9 mouse cellular contexts compared by ENCODE assay signal in the genomic region with DNA sequence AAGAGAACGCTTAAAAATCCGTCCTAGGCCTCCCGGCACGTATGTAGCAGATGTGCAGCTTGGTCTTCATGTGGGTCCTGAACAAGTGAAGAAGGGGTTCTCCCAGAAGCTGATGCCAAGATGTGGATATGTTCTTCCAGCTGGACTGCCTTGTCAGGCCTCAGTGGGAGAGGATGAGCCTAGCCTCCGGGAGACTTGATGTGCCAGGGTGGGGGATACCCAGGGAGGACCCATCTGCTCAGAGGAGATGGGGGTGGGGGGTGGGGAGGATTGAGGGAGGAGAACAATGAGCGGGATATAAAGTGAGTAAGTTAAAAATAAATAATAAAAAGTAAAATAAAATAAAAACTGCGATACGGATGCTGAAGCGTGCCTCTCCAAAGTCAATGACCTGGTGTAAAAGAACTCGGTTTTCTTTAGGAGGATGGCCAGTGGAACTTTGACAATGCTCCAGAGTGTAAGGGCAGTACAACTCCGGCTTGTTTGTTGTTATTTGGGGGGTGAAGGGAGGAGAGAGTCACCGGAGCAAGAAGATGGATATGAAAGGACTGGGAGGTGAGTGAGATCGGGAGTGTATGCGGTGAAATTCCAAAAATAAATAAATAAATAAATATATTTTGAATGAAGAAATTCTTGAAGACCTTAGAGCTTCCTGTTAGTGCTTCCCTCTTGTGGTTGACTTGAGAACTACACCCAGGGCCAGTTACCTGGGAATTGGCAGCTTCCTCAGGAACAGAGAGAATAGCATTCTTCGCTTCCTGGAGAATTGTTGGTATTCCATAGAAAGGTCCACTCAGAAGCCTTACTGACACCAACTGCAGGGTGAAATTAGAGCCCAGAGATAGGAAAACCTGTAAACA.
DNase-seq lines count a peak whose midpoint lies in the region; ATAC-seq and TF ChIP-seq lines count a peak whose summit lies in the region.
"Had no signal": no experiment of that assay in that cellular context is flagged by ENCODE, and none has a peak within 500 bp of the region (broad histone marks: within the 10 kb centered on the region; RNA-seq: fewer than 3 reads in every experiment).

No protein-coding gene starts in this region.

- H3K9me3 ChIP-seq in intestine, embryonic 14.5 days (ENCODE audit: control insufficient read depth, low read length): no peaks in the 10 kb centered on the region
- no peaks in the 10 kb centered on the region for H3K9me3 ChIP-seq in intestine, embryonic 16.5 days (ENCODE audit: control insufficient read depth, low read length)
- no peaks in the 10 kb centered on the region for H3K9me3 ChIP-seq in MEL (replicated peaks; ENCODE audit: insufficient read depth, low read length)
- H3K9me3 ChIP-seq in midbrain, embryonic 13.5 days: no peaks in the 10 kb centered on the region
- H3K9me3 ChIP-seq: liver, embryonic 13.5 days had no signal

- no peaks in the 10 kb centered on the region for H3K4me1 ChIP-seq in intestine, embryonic 14.5 days (replicated peaks; ENCODE audit: control insufficient read depth, insufficient read depth, low read length)
- H3K4me1 ChIP-seq in intestine, embryonic 16.5 days (ENCODE audit: control insufficient read depth, insufficient read depth, low read length): no peaks in the 10 kb centered on the region
- no peaks in the 10 kb centered on the region for H3K4me1 ChIP-seq in MEL (ENCODE audit: control insufficient read depth in 1 of 2, insufficient read depth in 2 of 2, low read length in 2 of 2)
- no peaks in the 10 kb centered on the region for H3K4me1 ChIP-seq in midbrain, embryonic 13.5 days (replicated peaks)
- H3K4me1 ChIP-seq: liver, embryonic 13.5 days had no signal

- no peak for TF ChIP-seq EP300 in MEL (IDR thresholded peaks at IDR 0.05; ENCODE audit: low read depth in 1 of 2, low read length in 2 of 2)

- no peak overlapping the region for H3K4me2 ChIP-seq in intestine, embryonic 14.5 days (ENCODE audit: low read length)
- H3K4me2 ChIP-seq in intestine, embryonic 16.5 days (ENCODE audit: low read depth, low read length): no peak overlapping the region
- no peak overlapping the region for H3K4me2 ChIP-seq in midbrain, embryonic 13.5 days (replicated peaks)
- H3K4me2 ChIP-seq: liver, embryonic 13.5 days had no signal

- TF ChIP-seq RAD21 in MEL (IDR thresholded peaks at IDR 0.05; ENCODE audit: low read depth, low read length): peak; percentile 52

- no peak for TF ChIP-seq POLR2A in MEL (IDR thresholded peaks at IDR 0.05; ENCODE audit: control insufficient read depth in 1 of 2, insufficient read depth in 1 of 2, low read depth in 1 of 2, low read length in 2 of 2, poor library complexity in 1 of 2)

- peak; percentile 81 for DNase-seq in intestine, embryonic 14.5 days (ENCODE audit: low spot score)
- DNase-seq in MEL (ENCODE audit: low read depth, low spot score): peak; percentile 59
- peak; percentile 23 for DNase-seq in cerebellum, adult 9-11 months
- peak; percentile 13 for DNase-seq in gastrocnemius, postnatal 14 days
- DNase-seq in layer of hippocampus, postnatal 25 days (ENCODE audit: extremely low spot score in 1 of 2, low spot score in 1 of 2): peak; percentile 20 to 68
- peak; percentile 25 for DNase-seq in thymus, postnatal 0 days (ENCODE audit: low spot score)
- DNase-seq: liver, embryonic 13.5 days had no signal

- H3K9ac ChIP-seq in intestine, embryonic 14.5 days (ENCODE audit: low read length): no peak overlapping the region
- no peak overlapping the region for H3K9ac ChIP-seq in intestine, embryonic 16.5 days (ENCODE audit: low read depth, low read length)
- H3K9ac ChIP-seq in MEL (ENCODE audit: control insufficient read depth, low read depth, low read length, poor library complexity, severe bottlenecking): no peak overlapping the region
- no peak overlapping the region for H3K9ac ChIP-seq in midbrain, embryonic 13.5 days (replicated peaks)
- H3K9ac ChIP-seq: liver, embryonic 13.5 days had no signal

- peak; percentile 56 to 83 (median 67) for TF ChIP-seq CTCF in MEL (IDR thresholded peaks at IDR 0.05 in 2 of 3, conservative IDR thresholded peaks at IDR 0.05 in 1 of 3; ENCODE audit: control insufficient read depth in 1 of 3, insufficient read depth in 1 of 3, low read depth in 2 of 3, low read length in 3 of 3, poor library complexity in 1 of 3, severe bottlenecking in 1 of 3)

- WGBS in intestine, embryonic 14.5 days: 75% methylated on average over 15 of the region's 15 CpGs
- WGBS in intestine, embryonic 16.5 days: 67% methylated on average over 15 of the region's 15 CpGs
- WGBS in midbrain, embryonic 13.5 days: 77% methylated on average over 15 of the region's 15 CpGs

- H3K79me2 ChIP-seq in MEL (ENCODE audit: control insufficient read depth, insufficient read depth, low read length, poor library complexity): no peaks in the 10 kb centered on the region

- intact Hi-C loops in gastrocnemius, postnatal 14 days (cut with DNase I; ENCODE audit: low total_unique reads): loop anchor here (5.0 kb wide), 1 partner anchor 565 kb away; no protein-coding TSS in a partner anchor

- no peaks in the 10 kb centered on the region for H3K36me3 ChIP-seq in intestine, embryonic 14.5 days (ENCODE audit: control insufficient read depth, insufficient read depth, low read length)
- H3K36me3 ChIP-seq in intestine, embryonic 16.5 days (ENCODE audit: control insufficient read depth, insufficient read depth, low read length): no peaks in the 10 kb centered on the region
- no peaks in the 10 kb centered on the region for H3K36me3 ChIP-seq in MEL (ENCODE audit: control insufficient read depth in 1 of 2, insufficient read depth in 2 of 2, low read length in 2 of 2)
- peaks cover 3% of the 10 kb centered on the region; the same call in 1 of the 2 replicates for H3K36me3 ChIP-seq in midbrain, embryonic 13.5 days
- H3K36me3 ChIP-seq: liver, embryonic 13.5 days had no signal

- no peak overlapping the region for H3K27ac ChIP-seq in intestine, embryonic 14.5 days (ENCODE audit: low read depth)
- H3K27ac ChIP-seq in intestine, embryonic 16.5 days (ENCODE audit: low read length): no peak overlapping the region
- no peak overlapping the region for H3K27ac ChIP-seq in MEL (ENCODE audit: control insufficient read depth, low read depth, low read length)
- no peak overlapping the region for H3K27ac ChIP-seq in midbrain, embryonic 13.5 days
- H3K27ac ChIP-seq: liver, embryonic 13.5 days had no signal

- H3K27me3 ChIP-seq in intestine, embryonic 14.5 days (replicated peaks; ENCODE audit: control insufficient read depth, insufficient read depth, low read length): no peaks in the 10 kb centered on the region
- no peaks in the 10 kb centered on the region for H3K27me3 ChIP-seq in intestine, embryonic 16.5 days (replicated peaks; ENCODE audit: control insufficient read depth, insufficient read depth, low read length)
- no peaks in the 10 kb centered on the region; a peak in 1 of 4 replicates for H3K27me3 ChIP-seq in MEL (ENCODE audit: control insufficient read depth in 1 of 2, insufficient read depth in 2 of 2, low read length in 2 of 2)
- no peaks in the 10 kb centered on the region for H3K27me3 ChIP-seq in midbrain, embryonic 13.5 days
- H3K27me3 ChIP-seq: liver, embryonic 13.5 days had no signal

- ATAC-seq in intestine, embryonic 14.5 days (replicated peaks; ENCODE audit: low FRiP score, low TSS enrichment, low read depth): no peak
- ATAC-seq in intestine, embryonic 16.5 days: no peak
- peak; percentile 40; the same call in 1 of the 2 replicates for ATAC-seq in midbrain, embryonic 13.5 days

- no peak overlapping the region for H3K4me3 ChIP-seq in intestine, embryonic 14.5 days (ENCODE audit: low read depth, low read length)
- no peak overlapping the region for H3K4me3 ChIP-seq in intestine, embryonic 16.5 days (ENCODE audit: low read length)
- H3K4me3 ChIP-seq in MEL (ENCODE audit: control insufficient read depth in 1 of 2, insufficient read depth in 1 of 2, low read depth in 2 of 2, low read length in 2 of 2): no peak overlapping the region
- H3K4me3 ChIP-seq in midbrain, embryonic 13.5 days (replicated peaks): no peak overlapping the region
- H3K4me3 ChIP-seq: liver, embryonic 13.5 days had no signal

TF ChIP-seq in MEL, 35 proteins besides CTCF, POLR2A, EP300 and RAD21:
- TF ChIP-seq SMC3 (IDR thresholded peaks at IDR 0.05; ENCODE audit: low read depth, low read length) (peak; percentile 76), ZC3H11A (IDR thresholded peaks at IDR 0.05; ENCODE audit: low read depth, low read length) (peak; percentile 36; the same call in 1 of the 2 replicates), RCOR1 (IDR thresholded peaks at IDR 0.05; ENCODE audit: low read depth, low read length) (no peak)
TF ChIP-seq in MEL: peak in this region for 2.

Comparison
In these comparisons a context has a peak if more than half of its experiments do, and no peak if none do; other contexts are left out.
1. DNase-seq: peak in every context shown above with its lines; median percentile 81 in intestine, embryonic 14.5 days; 59 in MEL; 44 in layer of hippocampus, postnatal 25 days; 25 in thymus, postnatal 0 days; 23 in cerebellum, adult 9-11 months; 13 in gastrocnemius, postnatal 14 days.